Mouse (Mus musculus) kidney, postnatal 14 days (tissue): Measurements from ENCODE around the gene Gm5565.
A peak's percentile ranks its signal among the peaks of the same experiment; 100 is the strongest.
"Not testable (repeated sequence)": the region's sequence is repeated elsewhere in the genome, so short reads cannot be mapped to it uniquely, and the experiment has no call there.

Experiments
- DNase-seq: peaks from one replicate; pipeline ENCODE4 v3.0.0; 2022; ENCODE audit warnings: mixed read lengths

Gm5565 gene

DNA sequence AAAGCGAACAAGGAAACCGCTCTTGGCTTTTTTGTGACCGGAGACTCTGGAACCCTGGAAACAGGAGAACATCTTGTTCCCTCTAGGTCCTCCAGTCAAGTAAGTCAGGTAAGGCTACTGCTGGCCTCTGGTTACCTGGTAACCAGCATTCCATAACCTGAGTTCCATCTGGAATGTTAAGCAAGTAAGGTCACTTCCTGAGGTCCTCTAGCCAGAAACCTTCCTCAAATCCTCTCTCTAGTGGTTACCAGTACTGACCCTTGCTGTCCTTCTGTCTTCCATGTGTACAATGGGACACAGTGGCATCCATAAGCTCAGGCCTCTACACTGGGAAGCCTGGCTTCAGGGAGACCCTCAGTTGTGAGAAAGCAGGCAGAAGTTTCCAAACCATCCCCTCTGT, at the start of gene Gm5565:
Gene Gm5565, minus strand, starts transcription at position 101 of the 400 bp plus-strand sequence.
- not testable (repeated sequence) for DNase-seq

DNA sequence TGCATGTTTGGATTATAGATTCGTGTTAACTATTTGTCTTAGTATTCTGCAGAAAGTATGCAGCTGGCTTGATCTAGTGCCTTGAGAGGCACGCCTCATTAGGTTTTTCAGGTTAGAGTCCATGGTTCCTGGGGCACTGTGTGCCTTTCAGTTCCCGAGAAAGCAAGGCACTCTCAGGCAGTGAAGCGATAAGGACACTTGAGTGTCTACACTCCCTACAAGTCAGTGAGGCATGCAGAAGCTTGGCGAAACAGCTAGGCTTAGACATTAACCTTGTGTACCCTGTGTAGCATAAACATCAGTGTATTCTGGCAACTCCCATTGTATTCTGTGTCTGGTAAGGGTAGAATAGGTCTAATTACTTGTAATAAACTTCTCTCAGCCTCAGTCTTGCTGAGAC, 45.2 kb upstream of the Gm5565 start:
- DNase-seq: peak; percentile 87

DNA sequence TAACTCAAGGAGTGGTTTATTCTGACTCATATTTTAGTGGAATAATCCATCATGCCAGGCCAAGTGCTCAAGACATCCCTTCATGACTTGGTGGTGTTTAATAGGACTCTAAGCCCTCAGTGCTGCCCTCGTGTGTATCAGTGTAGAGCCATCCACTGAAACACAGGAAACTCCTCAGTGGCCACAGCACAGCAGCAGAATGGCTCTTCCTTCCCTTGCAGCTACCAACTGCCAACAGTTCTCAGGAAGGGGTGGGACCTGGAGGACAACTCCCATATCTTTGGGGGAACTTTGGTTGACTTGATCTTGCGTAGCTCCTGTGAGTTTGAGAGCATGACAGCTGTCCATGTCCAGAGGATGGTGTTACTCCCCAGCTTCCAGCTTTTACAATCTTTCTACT, 43.6 kb upstream of the Gm5565 start:
- no peak for DNase-seq

DNA sequence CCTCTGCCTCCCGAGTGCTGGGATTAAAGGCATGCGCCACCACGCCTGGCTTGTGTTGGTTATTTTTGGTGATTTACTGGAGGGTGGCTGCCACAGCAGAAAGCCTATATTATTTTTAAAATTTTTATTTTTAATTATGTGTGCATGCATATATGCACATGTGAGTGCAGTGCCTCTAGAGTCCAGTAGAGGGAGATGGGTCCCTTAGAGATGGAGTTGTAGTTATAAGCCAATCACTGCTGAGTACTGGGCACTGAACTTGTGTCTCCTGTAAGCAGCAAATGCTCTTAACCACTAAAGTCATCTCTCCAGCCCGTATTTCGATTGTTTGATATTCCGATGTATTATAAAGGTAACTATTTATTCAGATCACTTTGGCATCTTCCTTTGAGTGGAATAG, 40.2 kb upstream of the Gm5565 start:
- DNase-seq: no peak

DNA sequence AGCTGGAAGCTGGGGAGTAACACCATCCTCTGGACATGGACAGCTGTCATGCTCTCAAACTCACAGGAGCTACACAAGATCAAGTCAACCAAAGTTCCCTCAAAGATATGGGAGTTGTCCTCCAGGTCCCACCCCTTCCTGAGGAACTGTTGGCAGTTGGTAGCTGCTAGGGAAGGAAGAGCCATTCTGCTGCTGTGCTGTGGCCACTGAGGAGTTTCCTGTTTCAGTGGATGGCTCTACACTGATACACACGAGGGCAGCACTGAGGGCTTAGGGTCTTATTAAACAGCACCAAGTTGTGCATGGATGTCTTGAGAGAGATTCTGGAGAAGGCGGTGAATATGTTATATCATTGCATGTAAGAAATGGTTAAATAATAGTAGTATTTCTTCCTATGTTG, 39.2 kb upstream of the Gm5565 start:
- DNase-seq: no peak

DNA sequence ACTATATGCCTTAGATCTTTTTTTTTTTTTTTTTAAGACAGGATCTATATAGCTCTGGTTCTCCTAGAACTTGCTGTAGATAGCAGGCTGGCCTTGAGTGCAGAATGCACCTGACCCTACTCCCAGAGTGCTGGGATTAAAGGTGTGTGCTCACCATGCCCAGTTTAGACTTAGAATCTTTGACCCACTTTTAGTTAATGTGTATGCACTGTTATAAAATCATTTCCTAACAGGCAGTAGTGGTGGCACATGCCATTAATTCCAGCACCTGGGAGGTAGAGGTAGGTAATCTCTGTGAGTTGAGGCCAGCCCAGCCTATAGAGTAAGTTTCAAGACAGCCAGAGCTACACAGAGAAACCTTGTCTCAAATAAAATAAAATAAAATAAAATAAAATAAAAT, 38.7 kb upstream of the Gm5565 start:
- peak; percentile 66 for DNase-seq

DNA sequence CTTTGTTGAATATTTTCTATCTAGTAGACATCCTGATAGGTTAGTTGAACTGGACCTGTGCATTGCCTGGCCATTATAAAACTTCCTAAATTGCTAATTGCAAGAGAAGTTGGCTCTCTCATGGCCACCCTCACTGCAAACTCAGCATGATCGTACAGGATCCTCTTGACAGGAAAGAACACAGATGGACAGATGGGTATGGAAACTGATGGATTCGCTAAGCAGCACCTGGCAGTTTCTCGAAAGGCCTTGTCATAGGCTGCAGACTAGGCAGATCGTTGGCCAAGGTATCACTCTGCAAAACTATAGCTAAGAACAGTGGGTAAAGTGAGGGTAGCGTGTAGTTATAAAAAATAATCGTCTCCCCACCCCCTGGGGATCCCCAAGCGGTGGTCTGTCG, 33.0 kb upstream of the Gm5565 start:
- no peak for DNase-seq

DNA sequence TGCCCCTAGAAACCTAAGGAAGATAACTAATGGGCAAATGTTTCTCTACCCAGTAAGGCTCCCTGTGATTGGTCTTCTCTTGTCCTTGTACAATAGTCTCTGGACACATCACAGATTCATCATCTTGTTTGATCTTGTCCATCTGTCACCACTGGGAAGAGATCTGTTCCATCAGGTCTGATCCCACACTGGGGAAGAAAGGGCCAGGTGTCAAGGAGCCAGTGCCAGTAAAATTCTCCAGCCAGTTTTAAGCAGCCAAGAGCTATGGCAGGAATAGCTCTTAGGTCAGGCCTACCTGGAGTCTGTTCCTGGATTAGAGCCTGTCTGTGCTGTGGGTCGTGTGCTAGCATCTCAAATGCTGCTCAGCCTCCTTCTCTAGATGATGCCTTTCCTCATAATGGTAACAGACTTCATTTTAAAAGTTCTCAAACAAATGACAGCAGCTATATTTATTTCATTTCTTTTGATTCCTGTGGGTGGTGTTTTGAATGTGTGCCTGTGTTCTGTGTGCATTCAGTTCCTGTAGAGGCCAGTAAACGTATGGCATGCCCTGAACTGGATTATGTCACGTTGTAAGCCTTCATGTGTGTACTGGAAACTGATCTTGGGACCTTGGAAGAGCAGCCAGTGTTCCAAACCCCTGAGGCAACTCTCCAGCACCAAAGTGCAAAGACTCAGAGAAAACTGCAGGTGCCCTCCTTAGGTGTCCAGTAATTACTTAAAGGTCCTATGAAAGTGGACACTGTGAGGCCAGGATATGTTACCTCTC, 30.3 kb upstream of the Gm5565 start:
- no peak for DNase-seq

DNA sequence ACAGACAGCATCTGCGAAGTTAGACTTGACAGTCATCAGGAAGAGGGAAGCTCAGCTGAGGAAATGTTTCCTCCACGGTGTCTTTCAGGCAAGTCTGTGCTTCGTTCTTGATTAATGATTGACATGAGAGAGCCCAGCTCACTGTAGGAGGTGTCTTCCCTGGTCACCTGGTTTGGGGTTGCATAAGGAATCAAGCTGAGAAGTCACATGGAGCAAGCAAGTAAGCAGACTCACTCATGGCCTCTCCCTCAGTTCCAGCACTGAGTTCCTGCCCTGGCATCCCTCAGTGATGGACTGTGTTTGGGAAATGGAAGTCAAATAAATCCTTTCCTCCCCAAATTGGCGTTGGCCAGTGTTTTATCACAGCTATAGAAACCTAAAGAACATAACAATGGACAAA, 29.8 kb upstream of the Gm5565 start:
- DNase-seq: peak; percentile 49

DNA sequence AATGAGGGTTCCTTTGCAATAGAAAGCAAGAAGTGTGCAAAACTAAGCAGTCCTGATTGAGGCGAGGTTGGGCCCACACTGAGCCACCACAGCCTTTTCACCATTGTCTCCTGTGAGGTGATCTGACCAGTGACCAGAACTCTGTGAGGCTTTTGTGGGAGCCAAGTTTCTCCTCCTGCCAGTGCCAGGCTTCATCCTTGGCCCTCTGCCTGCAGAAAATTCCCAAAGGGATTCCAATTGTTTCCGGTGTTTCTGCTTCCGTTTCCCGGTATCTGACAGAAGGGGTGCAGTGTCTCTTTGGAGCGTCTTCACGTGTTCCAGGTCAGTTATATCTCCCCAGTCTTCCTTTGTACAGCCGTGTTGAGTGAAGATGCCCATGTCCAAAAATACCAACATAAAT, 28.4 kb upstream of the Gm5565 start:
- no peak for DNase-seq

DNA sequence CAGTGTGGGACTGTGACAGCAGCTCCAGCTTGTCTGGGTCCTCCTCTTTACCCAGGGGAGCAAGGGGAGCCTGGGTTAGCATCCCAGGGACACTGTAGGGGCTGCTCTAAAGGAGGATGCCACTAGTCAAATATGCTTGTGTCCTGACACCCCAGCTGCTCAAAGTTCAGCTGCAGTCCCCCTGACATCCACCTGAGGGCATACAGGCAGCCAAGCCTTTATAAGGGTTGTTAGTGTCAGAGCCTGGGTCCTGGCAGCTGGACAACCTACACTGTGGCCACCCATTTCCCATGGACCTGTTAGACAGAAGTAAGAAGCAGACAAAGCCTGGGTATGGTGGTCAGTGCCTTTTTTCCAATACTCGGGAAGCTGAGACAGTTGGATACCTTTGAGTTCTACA, 27.8 kb upstream of the Gm5565 start:
- DNase-seq: peak; percentile 34

DNA sequence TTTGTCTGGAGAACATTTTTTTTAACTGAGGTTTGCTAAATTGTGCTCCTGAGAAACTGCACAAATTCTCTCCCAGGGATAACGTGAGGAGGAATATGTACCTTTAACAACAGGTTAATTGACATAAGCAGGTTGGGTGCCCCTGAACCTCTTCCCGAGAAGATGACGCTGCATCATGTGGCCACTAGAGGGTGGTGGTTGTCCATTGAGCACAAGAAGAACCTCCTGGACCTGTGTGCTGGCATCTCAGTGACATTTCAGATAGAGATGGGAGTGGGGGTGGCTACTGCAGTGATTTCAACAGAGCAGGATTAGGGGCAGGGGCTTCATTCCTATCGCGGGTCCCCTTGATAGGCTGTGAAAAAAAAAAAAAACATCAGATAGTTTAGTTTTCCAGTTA, 27.1 kb upstream of the Gm5565 start:
- DNase-seq: peak; percentile 76

DNA sequence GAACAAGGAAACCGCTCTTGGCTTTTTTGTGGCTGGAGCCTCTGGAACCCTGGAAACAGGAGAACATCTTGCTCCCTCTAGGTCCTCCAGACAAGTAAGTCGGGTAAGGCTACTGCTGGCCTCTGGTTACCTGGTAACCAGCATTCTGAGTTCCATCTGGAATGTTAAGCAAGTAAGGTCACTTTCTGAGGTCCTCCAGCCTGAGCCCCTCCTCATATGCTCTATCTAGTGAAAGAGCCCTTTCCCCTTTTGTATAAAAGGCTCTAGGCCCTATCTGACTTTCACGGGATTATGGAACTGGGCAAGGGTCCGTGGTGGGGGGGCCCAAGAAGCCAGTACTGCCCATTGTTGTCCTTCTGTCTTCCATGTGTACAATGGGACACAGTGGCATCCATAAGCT, 24.9 kb upstream of the Gm5565 start, which contains the start of gene 1700001J03Rik:
Gene 1700001J03Rik, minus strand, starts transcription at position 101 of the 400 bp plus-strand sequence.
- DNase-seq: not testable (repeated sequence)

DNA sequence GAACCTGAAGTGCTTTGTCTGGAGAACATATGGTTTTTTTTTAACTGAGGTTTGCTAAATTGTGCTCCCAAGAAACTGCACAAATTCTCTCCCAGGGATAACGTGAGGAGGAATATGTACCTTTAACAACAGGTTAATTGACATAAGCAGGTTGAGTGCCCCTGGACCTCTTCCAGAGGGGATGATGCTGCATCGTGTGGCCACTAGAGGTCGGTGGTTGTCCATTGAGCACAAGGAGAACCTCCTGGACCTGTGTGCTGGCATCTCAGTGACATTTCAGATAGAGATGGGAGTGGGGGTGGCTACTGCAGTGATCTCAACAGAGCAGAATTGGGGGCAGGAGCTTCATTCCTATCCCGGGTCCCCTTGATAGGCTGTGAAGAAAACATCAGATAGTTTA, 12.4 kb upstream of the Gm5565 start:
- peak; percentile 52 for DNase-seq

DNA sequence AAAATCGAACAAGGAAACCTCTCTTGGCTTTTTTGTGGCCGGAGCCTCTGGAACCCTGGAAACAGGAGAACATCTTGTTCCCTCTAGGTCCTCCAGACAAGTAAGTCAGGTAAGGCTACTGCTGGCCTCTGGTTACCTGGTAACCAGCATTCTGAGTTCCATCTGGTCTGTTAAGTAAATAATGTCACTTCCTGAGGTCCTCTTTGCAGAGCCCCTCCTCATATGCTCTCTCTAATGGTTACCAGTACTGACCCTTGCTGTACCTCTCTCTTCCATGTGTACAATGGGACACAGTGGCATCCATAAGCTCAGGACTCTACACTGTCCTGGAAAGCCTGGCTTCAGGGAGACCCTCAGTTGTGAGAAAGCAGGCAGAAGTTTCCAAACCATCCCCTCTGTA, 10.3 kb upstream of the Gm5565 start, which contains the start of gene Gm6309:
Gene Gm6309, minus strand, starts transcription at position 101 of the 400 bp plus-strand sequence.
- not testable (repeated sequence) for DNase-seq

DNA sequence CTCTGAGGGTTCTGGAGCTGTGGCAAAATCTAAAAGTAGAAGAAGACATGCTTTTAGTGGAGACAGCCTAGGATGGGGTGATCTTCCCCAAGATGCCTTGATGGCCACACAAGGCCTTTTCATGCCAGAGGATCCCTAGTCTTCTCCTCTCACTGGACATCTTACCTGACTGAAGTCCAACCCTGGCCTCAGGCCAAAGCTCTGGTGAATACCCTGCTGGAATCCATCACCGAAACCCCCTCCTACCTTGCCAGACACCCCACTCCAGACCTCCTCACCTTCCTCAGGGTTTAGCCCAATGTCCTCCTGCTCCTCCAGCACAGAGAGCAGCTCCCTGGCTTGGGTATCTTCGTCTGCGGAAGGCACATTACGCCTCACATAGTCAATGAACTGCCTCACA, 2.0 kb downstream of the Gm5565 start:
- DNase-seq: not testable (repeated sequence)

DNA sequence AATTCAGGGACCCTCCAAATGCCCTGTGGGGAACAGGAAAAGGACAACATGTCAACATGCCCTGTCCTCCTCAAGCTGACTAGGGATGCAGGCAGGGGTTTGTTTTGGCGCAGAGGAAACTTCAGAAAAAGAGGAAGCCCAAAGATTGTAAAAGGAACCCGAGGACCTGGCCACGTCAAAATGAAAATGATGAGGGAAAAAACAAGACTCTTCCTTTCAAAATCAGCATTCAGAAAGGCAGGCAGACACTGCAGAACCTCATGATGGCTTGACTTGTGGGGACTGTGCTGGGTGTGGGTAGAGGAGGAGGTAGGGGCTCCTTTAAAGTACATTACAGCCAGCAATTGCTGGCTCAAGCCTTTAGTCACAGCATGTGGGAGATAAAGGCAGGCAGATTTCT, 9.9 kb downstream of the Gm5565 start:
- no peak for DNase-seq

DNA sequence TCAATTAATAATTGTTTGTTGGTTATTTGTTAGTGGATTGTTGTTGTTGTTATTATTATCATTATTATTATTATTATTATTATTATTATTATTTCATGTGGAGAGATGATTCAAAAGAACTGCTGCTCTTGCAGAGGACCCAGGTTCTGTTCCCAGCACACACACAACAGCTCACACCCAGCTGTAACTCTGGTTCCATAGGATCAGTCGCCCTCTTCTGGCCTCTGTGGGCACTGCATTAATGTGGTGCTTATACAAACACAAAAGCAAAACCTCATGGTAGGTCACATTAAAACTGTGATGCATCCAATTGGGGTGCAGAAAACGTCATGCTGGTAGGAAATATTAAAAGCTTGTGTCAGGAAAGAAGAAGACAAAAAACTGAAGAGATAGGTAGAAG, 12.4 kb downstream of the Gm5565 start:
- DNase-seq: no peak
